Mouse (Mus musculus): Measurements from ENCODE around the gene Pfn4. TPM values are rescaled to one million over a fixed set of nuclear protein-coding genes. Genes with fewer than 3 reads are reported as not detected.

The Pfn4 gene
- total and polyA plus RNA-seq, 3 experiments = not detected

- in situ Hi-C loops (cut with MboI; ENCODE audit: low pct_ligation_motif_present, low pct_unique_long_range_greater_than_20kb, low sequenced_read_pairs) = no loop called here
- no peak for DNase-seq (ENCODE audit: extremely low read depth)
These were observed 6.2 kb downstream of the Pfn4 start for GRCm38 (mm10) chr12:4774895-4775587.

GRCm38 (mm10) chr12:4775588-4775949, 6.7 kb downstream of the Pfn4 start:
- no peak overlapping the region for H3K9ac ChIP-seq (ENCODE audit: insufficient read depth, low read depth)
- H3K27me3 ChIP-seq (replicated peaks) = no peaks in the 10 kb centered on the region
- H3K36me3 ChIP-seq (replicated peaks in 1 of 2; ENCODE audit: control insufficient read depth in 1 of 2, insufficient read depth in 1 of 2, low read length in 1 of 2) = no peaks in the 10 kb centered on the region
- peaks cover 0 to 3% of the 10 kb centered on the region in 2 experiments; a peak in 1 of 4 replicates for H3K4me1 ChIP-seq (ENCODE audit: control insufficient read depth in 1 of 2, insufficient read depth in 2 of 2)
- no peaks in the 10 kb centered on the region for H3K79me2 ChIP-seq (replicated peaks; ENCODE audit: control insufficient read depth, extremely low read depth, insufficient read depth, poor library complexity, severe bottlenecking)
- dilution Hi-C loops (cut with MboI; ENCODE audit: extremely low pct_ligation_motif_present, extremely low pct_unique_long_range_greater_than_20kb, low sequenced_read_pairs) (no loop called here), in situ Hi-C loops (cut with MboI; ENCODE audit: low pct_ligation_motif_present, low pct_unique_long_range_greater_than_20kb, low sequenced_read_pairs) (no loop called here)
- no peaks in the 10 kb centered on the region for H3K9me3 ChIP-seq (replicated peaks; ENCODE audit: low read length)
- no peak overlapping the region for H3K4me2 ChIP-seq (ENCODE audit: insufficient read depth, low read depth, poor library complexity, severe bottlenecking)
- no peak overlapping the region for H3K4me3 ChIP-seq (replicated peaks in 1 of 3; ENCODE audit: low read depth in 2 of 3, low read length in 2 of 3, poor library complexity in 1 of 3)
- H3K27ac ChIP-seq (ENCODE audit: insufficient read depth, low read depth) = no peak overlapping the region
- DNase-seq (ENCODE audit: extremely low read depth) = no peak
- TF ChIP-seq JUN (IDR thresholded peaks at IDR 0.05; ENCODE audit: insufficient read depth, low read depth, low read length) = no peak
- no peak for TF ChIP-seq ZC3H11A (IDR thresholded peaks at IDR 0.05; ENCODE audit: low read depth, low read length)
- no peak for TF ChIP-seq CHD1 (IDR thresholded peaks at IDR 0.05; ENCODE audit: low read depth, low read length)
- no peak for TF ChIP-seq JUND (conservative IDR thresholded peaks at IDR 0.05; ENCODE audit: low read depth, low read length)
- no peak for TF ChIP-seq BHLHE40 (IDR thresholded peaks at IDR 0.05; ENCODE audit: low read depth, low read length)
- TF ChIP-seq UBTF (IDR thresholded peaks at IDR 0.05; ENCODE audit: low read depth, low read length) = no peak
- no peak for TF ChIP-seq NELFE (IDR thresholded peaks at IDR 0.05; ENCODE audit: low read depth, low read length)
- no peak for TF ChIP-seq HCFC1 (IDR thresholded peaks at IDR 0.05; ENCODE audit: low read depth, low read length)
- TF ChIP-seq RCOR1 (conservative IDR thresholded peaks at IDR 0.05; ENCODE audit: low read depth, low read length) = no peak

More at GRCm38 (mm10) chr12:4774895-4775587, 6.2 kb downstream of the Pfn4 start:
- Histone ChIP-seq H3K79me2 (replicated peaks; ENCODE audit: control insufficient read depth, extremely low read depth, insufficient read depth, poor library complexity, severe bottlenecking) (no peaks in the 10 kb centered on the region), H3K4me2 (ENCODE audit: insufficient read depth, low read depth, poor library complexity, severe bottlenecking) (no peak overlapping the region), H3K36me3 (replicated peaks in 1 of 2; ENCODE audit: control insufficient read depth in 1 of 2, insufficient read depth in 1 of 2, low read length in 1 of 2) (no peaks in the 10 kb centered on the region), H3K4me3 (replicated peaks in 1 of 3; ENCODE audit: low read depth in 2 of 3, low read length in 2 of 3, poor library complexity in 1 of 3) (no peak overlapping the region), H3K27ac (ENCODE audit: insufficient read depth, low read depth) (no peak overlapping the region), H3K9me3 (replicated peaks; ENCODE audit: low read length) (no peaks in the 10 kb centered on the region), H3K4me1 (ENCODE audit: control insufficient read depth in 1 of 2, insufficient read depth in 2 of 2) (peaks cover 0 to 3% of the 10 kb centered on the region in 2 experiments; a peak in 1 of 4 replicates), H3K9ac (ENCODE audit: insufficient read depth, low read depth) (no peak overlapping the region), H3K27me3 (replicated peaks) (no peaks in the 10 kb centered on the region)
- dilution Hi-C loops (cut with MboI; ENCODE audit: extremely low pct_ligation_motif_present, extremely low pct_unique_long_range_greater_than_20kb, low sequenced_read_pairs) = no loop called here
- TF ChIP-seq EP300 (IDR thresholded peaks at IDR 0.05; ENCODE audit: low read length) (no peak), HCFC1 (IDR thresholded peaks at IDR 0.05; ENCODE audit: low read depth, low read length) (no peak), PAX5 (IDR thresholded peaks at IDR 0.05; ENCODE audit: low read length) (no peak), RCOR1 (conservative IDR thresholded peaks at IDR 0.05; ENCODE audit: low read depth, low read length) (no peak), JUN (IDR thresholded peaks at IDR 0.05; ENCODE audit: insufficient read depth, low read depth, low read length) (no peak), GABPA (IDR thresholded peaks at IDR 0.05; ENCODE audit: insufficient replicate concordance, low read depth, low read length) (no peak), JUND (conservative IDR thresholded peaks at IDR 0.05; ENCODE audit: low read depth, low read length) (no peak), CTCF (conservative IDR thresholded peaks at IDR 0.05 in 1 of 2, IDR thresholded peaks at IDR 0.05 in 1 of 2; ENCODE audit: low read depth in 2 of 2, low read length in 2 of 2) (no peak), NRF1 (IDR thresholded peaks at IDR 0.05; ENCODE audit: low read depth, low read length) (no peak), UBTF (IDR thresholded peaks at IDR 0.05; ENCODE audit: low read depth, low read length) (no peak), MYC (IDR thresholded peaks at IDR 0.05; ENCODE audit: low read depth, low read length) (no peak), E2F4 (IDR thresholded peaks at IDR 0.05; ENCODE audit: insufficient replicate concordance, low read depth, low read length) (no peak), ZKSCAN1 (IDR thresholded peaks at IDR 0.05; ENCODE audit: borderline replicate concordance, low read depth, low read length) (no peak), CHD2 (IDR thresholded peaks at IDR 0.05; ENCODE audit: low read length) (no peak), CHD1 (IDR thresholded peaks at IDR 0.05; ENCODE audit: low read depth, low read length) (no peak), SIN3A (IDR thresholded peaks at IDR 0.05; ENCODE audit: low read length) (no peak)

Data from CH12.LX (cell line).